Mouse (Mus musculus): ENCODE data around the gene Sdr39u1. TPM values are rescaled to one million over a fixed set of nuclear protein-coding genes. Genes with fewer than 3 reads are reported as not detected.

Sdr39u1 gene
- total RNA-seq, 2 experiments from 2014 or later, result 71.8 to 74.1 TPM

GRCm38 (mm10) chr14:55855101-55855561 lies 45.0 kb downstream of the Sdr39u1 start:
- no peak for DNase-seq (ENCODE audit: low spot score in 2 of 2)

- DNase-seq (ENCODE audit: low spot score in 2 of 2), result no peak
Observed at GRCm38 (mm10) chr14:55854406-55855100, 45.5 kb downstream of the Sdr39u1 start.

GRCm38 (mm10) chr14:55853621-55854285 lies 46.3 kb downstream of the Sdr39u1 start, which contains the start of gene Nynrin:
Gene Nynrin (plus strand): TSS chr14:55854010.
- no peak for DNase-seq (ENCODE audit: low spot score in 2 of 2)

GRCm38 (mm10) chr14:55852646-55853551 lies 47.2 kb downstream of the Sdr39u1 start:
- no peak for DNase-seq (ENCODE audit: low spot score in 2 of 2)

GRCm38 (mm10) chr14:55850885-55851284 lies 49.2 kb downstream of the Sdr39u1 start:
- no peak for DNase-seq (ENCODE audit: low spot score in 2 of 2)

Other genes with a start within 250 kb of the Sdr39u1 start
- gene Mdp1, start 239.8 kb downstream of the Sdr39u1 start, total RNA-seq (2021), result 10 to 100 TPM; 45.5 to 52.3 TPM
- gene Gmpr2, start 228.4 kb downstream of the Sdr39u1 start, total RNA-seq (2021), result 10 to 100 TPM; 23.3 to 26.4 TPM
- 100 to 1,000 TPM; 294 to 304 TPM for gene Nedd8, start 228.2 kb downstream of the Sdr39u1 start, total RNA-seq (2021)
- gene Tinf2, start 218.5 kb downstream of the Sdr39u1 start, total RNA-seq (2021), result 10 to 100 TPM; 12.3 to 15.2 TPM
- not detected for gene Tgm1, start 186.4 kb downstream of the Sdr39u1 start, total RNA-seq (2021)
- gene Rabggta, start 178.0 kb downstream of the Sdr39u1 start, total RNA-seq (2021), result 10 to 100 TPM; 43.7 to 45.7 TPM
- gene Dhrs1, start 154.6 kb downstream of the Sdr39u1 start, total RNA-seq (2021), result 10 to 100 TPM; 83.2 to 98.7 TPM
- 10 to 100 TPM; 11.7 to 14.5 TPM for gene Nop9, start 154.6 kb downstream of the Sdr39u1 start, total RNA-seq (2021)
- gene Cideb, start 141.8 kb downstream of the Sdr39u1 start, total RNA-seq (2021), result 1 to 10 TPM; 1.7 to 2.2 TPM
- gene Ltb4r2, start 138.9 kb downstream of the Sdr39u1 start, total RNA-seq (2021), result under 1 TPM; 0.12 to 0.13 TPM
- gene Ltb4r1, start 134.3 kb downstream of the Sdr39u1 start, total RNA-seq (2021), result under 1 TPM in 1 of 2 experiments, not detected in 1; 0.45 TPM
- 1 to 10 TPM; 3.1 to 4.4 TPM for gene Adcy4, start 116.2 kb downstream of the Sdr39u1 start, total RNA-seq (2021)
- 1 to 10 TPM in 1 of 2 experiments, under 1 TPM in 1; 0.52 to 1.1 TPM for gene Ripk3, start 111.4 kb downstream of the Sdr39u1 start, total RNA-seq (2021)
- 1 to 10 TPM; 1.4 to 2.3 TPM for gene Nfatc4, start 77.1 kb downstream of the Sdr39u1 start, total RNA-seq (2021)
- gene Nynrin, start 46.3 kb downstream of the Sdr39u1 start, total RNA-seq (2021), result 1 to 10 TPM; 7.0 to 8.0 TPM
- under 1 TPM; 0.15 to 0.64 TPM for gene Cbln3, start 15.9 kb downstream of the Sdr39u1 start, total RNA-seq (2021)
- 10 to 100 TPM; 11.4 to 12.2 TPM for gene Khnyn, start 15.3 kb downstream of the Sdr39u1 start, total RNA-seq (2021)
- not detected for gene Cma1, start 44.4 kb upstream of the Sdr39u1 start, total RNA-seq (2021)
- gene Cma2, start 50.7 kb upstream of the Sdr39u1 start, total RNA-seq (2021), result not detected
- gene Mcpt1, start 117.7 kb upstream of the Sdr39u1 start, total RNA-seq (2021), result not detected
- not detected for gene Mcpt9, start 130.2 kb upstream of the Sdr39u1 start, total RNA-seq (2021)
- not detected for gene Mcpt2, start 141.7 kb upstream of the Sdr39u1 start, total RNA-seq (2021)
- gene Mcpt4, start 162.0 kb upstream of the Sdr39u1 start, total RNA-seq (2021), result under 1 TPM in 1 of 2 experiments, not detected in 1; 0.30 TPM
- gene Mcpt8, start 185.0 kb upstream of the Sdr39u1 start, total RNA-seq (2021), result not detected
- gene Ctsg, start 202.3 kb upstream of the Sdr39u1 start, total RNA-seq (2021), result not detected
- gene Gzme, start 220.3 kb upstream of the Sdr39u1 start, total RNA-seq (2021), result not detected
- not detected for gene Gzmd, start 232.3 kb upstream of the Sdr39u1 start, total RNA-seq (2021)